Mouse (Mus musculus) embryonic facial prominence, embryonic 10.5 days (tissue): Measurements from ENCODE around the gene Abcc3. TPM values are rescaled to one million over a fixed set of nuclear protein-coding genes. Genes with fewer than 3 reads are reported as not detected.

ENCODE experiments used
- DNase-seq: peaks from one replicate; pipeline ENCODE4 v3.0.0-alpha.2; 2017; ENCODE audit warnings: low spot score
- H3K27ac ChIP-seq: fragments of 300-500 bp; sonication (generic); replicated peaks from 2 replicates; pipeline ENCODE4 v1.5.1; 2016; ENCODE audit warnings: mild to moderate bottlenecking
- H3K27me3 ChIP-seq: fragments of 300-500 bp; sonication (generic); replicated peaks from 2 replicates; pipeline ENCODE4 v1.6.1; 2016; ENCODE audit warnings: low read depth, mild to moderate bottlenecking; ENCODE audit not compliant: poor library complexity, severe bottlenecking
- H3K36me3 ChIP-seq: fragments of 300-500 bp; sonication (generic); replicated peaks from 2 replicates; pipeline ENCODE4 v1.6.1; 2016; ENCODE audit warnings: mild to moderate bottlenecking, moderate library complexity
- H3K4me1 ChIP-seq: fragments of 300-500 bp; sonication (generic); 2 replicates; pipeline ENCODE4 v1.6.1; 2016
- H3K4me3 ChIP-seq: fragments of 300-500 bp; sonication (generic); 2 replicates; pipeline ENCODE4 v1.5.1; 2016; ENCODE audit warnings: mild to moderate bottlenecking, moderate library complexity
- H3K9me3 ChIP-seq: fragments of 300-500 bp; sonication (generic); 2 replicates; pipeline ENCODE4 v1.6.1; 2016; ENCODE audit warnings: mild to moderate bottlenecking
- whole genome bisulfite sequencing: fragments of 180-500 bp; shearing (Covaris S2); methylation state at CpG from one replicate; pipeline ENCODE4 v1.1.7; 2016; 5-methylcytosine and 5-hydroxymethylcytosine counted together
- polyA plus RNA-seq: library from polyadenylated mRNA; unstranded; fragments of >200 nt; fragmentation: Nextera tagmentation; extraction: Ambion mirVana; gene quantifications from 2 replicates; pipeline ENCODE4 v1.2.1, GENCODE M21; 2016

The Abcc3 gene
- 0.23 and 0.24 TPM in 2 replicates for polyA plus RNA-seq

GRCm38 (mm10) chr11:94392672-94393109 is at the start of gene Abcc3:
Gene Abcc3 (minus strand): TSS chr11:94392997.
- Histone ChIP-seq H3K4me3 (peak within 1 kb of the TSS; percentile 50), H3K27me3 (peaks cover 47% of the 10 kb centered on the region), H3K4me1 (peaks cover 10% of the 10 kb centered on the region), H3K36me3 (no peaks in the 10 kb centered on the region), H3K27ac (0 out of 2 replicates have a peak within 1 kb of the TSS, but pooled peaks have one; percentile 24), H3K9me3 (no peaks in the 10 kb centered on the region)
- peak; percentile 36 for DNase-seq
- WGBS = 10% methylated on average over 20 of the region's 20 CpGs

GRCm38 (mm10) chr11:94441752-94442151 is 49.0 kb upstream of the Abcc3 start:
- 0 out of 2 replicates have a peak, but pooled peaks cover 22% of the 10 kb centered on the region for H3K27me3 ChIP-seq
- H3K9me3 ChIP-seq = no peaks in the 10 kb centered on the region
- 77% methylated on average over 9 of the region's 9 CpGs for WGBS
- peak overlapping the region; percentile 30; the same call in 1 of the 2 replicates for H3K27ac ChIP-seq
- H3K36me3 ChIP-seq = peaks cover 68% of the 10 kb centered on the region
- peaks cover 68% of the 10 kb centered on the region for H3K4me1 ChIP-seq
- H3K4me3 ChIP-seq = no peak overlapping the region
- no peak for DNase-seq

DNA sequence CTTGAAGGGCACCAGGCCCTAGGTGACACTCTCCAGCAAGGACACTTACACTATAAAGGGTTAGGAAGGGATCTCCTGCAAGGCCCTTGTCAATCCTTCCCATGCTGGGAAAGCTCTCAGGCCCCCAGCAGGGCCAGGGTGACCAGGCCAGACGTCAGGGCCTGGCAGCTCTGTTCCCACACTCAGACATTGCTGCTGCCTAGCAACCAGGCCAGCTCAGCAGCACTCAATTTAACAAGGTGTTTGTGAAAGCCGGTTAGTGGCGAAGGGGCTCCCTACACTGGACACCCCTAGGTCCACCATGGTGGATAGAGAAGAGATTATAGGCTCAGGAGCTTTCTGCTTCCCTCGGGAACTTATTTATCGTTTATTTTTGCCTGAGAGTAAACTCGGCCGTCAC is 48.3 kb upstream of the Abcc3 start:
- 0 out of 2 replicates have a peak, but pooled peaks cover 22% of the 10 kb centered on the region for H3K27me3 ChIP-seq
- no peak for DNase-seq
- 53% methylated on average over 7 of the region's 7 CpGs for WGBS
- H3K27ac ChIP-seq = peak overlapping the region; percentile 30; the same call in 1 of the 2 replicates
- peaks cover 74% of the 10 kb centered on the region for H3K36me3 ChIP-seq
- H3K9me3 ChIP-seq = no peaks in the 10 kb centered on the region
- H3K4me3 ChIP-seq = no peak overlapping the region
- peaks cover 68% of the 10 kb centered on the region for H3K4me1 ChIP-seq

DNA sequence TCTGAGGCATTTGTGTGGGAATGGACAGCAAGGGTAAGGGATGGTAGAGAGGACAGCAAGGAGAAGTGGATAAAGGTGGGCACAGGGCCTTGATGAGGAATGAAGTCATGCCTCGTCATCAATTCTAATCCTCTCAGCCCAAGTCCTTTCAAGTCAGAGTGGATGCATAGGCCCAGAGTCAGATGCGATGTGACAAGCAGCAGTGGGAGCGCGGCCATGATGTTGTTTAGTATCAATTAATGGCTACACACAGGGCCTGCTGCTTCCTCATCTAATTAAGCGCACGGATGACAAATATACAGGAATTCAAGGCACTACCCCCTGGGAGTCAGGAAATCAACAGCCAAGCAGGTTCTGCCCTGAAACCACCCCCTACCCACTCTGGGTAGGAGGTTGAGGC is 47.6 kb upstream of the Abcc3 start:
- 82% methylated on average over 6 of the region's 6 CpGs for WGBS
- H3K9me3 ChIP-seq = no peaks in the 10 kb centered on the region
- H3K36me3 ChIP-seq = peaks cover 74% of the 10 kb centered on the region
- no peak overlapping the region for H3K27ac ChIP-seq
- no peak overlapping the region for H3K4me3 ChIP-seq
- peaks cover 61% of the 10 kb centered on the region for H3K4me1 ChIP-seq
- no peak for DNase-seq
- peaks cover 21% of the 10 kb centered on the region; the same call in 1 of the 2 replicates for H3K27me3 ChIP-seq

DNA sequence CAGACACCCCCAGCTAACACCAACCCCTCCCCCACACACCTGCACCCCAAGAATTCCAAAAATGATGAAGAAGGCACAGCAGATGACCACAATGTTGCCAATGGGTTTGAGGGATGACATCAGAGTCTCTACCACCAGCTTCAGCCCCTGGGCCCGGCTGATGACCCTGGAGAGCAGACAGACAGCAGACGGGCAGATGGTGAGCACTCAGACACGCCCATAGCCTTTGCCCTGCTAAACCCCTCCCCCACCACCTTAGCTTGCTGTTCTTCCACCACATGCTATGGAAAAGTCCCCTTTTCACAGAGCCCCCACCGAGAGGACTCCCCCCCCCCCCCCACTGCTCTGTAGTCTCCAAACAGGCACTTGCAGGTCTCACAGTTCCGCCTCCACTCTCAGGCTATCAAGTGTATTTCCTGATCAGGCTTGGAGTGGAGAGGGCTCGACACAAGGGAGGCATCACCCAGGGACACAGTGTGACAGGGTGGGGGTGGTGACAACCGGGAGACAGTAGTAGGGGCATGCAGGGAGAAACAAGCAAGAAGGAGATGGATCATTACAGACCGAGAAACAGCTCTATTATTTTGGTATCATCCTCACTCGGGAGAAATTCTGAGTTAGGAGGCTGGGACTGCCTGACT is 36.3 kb upstream of the Abcc3 start:
- WGBS = 31% methylated on average over 9 of the region's 9 CpGs
- H3K9me3 ChIP-seq = no peaks in the 10 kb centered on the region
- H3K27me3 ChIP-seq = peaks cover 41% of the 10 kb centered on the region
- H3K36me3 ChIP-seq = peaks cover 78% of the 10 kb centered on the region
- H3K4me1 ChIP-seq = peaks cover 57% of the 10 kb centered on the region
- 0 out of 2 replicates have a peak overlapping the region, but pooled peaks have one; percentile 17 for H3K4me3 ChIP-seq
- peak; percentile 42 for DNase-seq
- peak overlapping the region; percentile 77 for H3K27ac ChIP-seq

GRCm38 (mm10) chr11:94428091-94428835 is 35.5 kb upstream of the Abcc3 start:
- Histone ChIP-seq H3K4me1 (peaks cover 56% of the 10 kb centered on the region), H3K4me3 (peak overlapping the region; percentile 4; the same call in 1 of the 2 replicates), H3K27ac (peak overlapping the region; percentile 77), H3K36me3 (peaks cover 78% of the 10 kb centered on the region), H3K9me3 (no peaks in the 10 kb centered on the region), H3K27me3 (peaks cover 41% of the 10 kb centered on the region)
- WGBS = 42% methylated on average over 4 of the region's 4 CpGs
- DNase-seq = peak; percentile 73

DNA sequence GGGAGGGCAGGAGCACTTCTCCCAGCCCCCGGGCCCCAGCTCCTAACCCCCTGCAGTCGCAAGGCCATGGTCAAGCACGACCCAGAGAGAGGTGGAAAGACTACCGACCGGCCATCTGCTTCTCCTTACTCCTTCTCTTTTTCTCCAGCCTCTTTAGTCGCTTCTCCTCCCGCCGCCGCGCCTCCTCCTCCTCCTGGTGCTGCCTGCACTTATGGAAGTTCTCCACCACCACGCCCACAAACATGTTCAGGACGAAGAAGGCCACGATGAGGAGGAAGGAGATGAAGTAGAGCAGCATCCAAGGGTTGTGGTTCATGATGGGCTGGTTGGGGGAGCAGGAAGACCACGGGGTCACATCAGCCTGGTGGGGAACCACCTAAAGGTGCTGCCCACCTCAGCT is 32.9 kb upstream of the Abcc3 start:
- Histone ChIP-seq H3K4me1 (peaks cover 67% of the 10 kb centered on the region), H3K27ac (no peak overlapping the region), H3K9me3 (no peaks in the 10 kb centered on the region), H3K27me3 (peaks cover 21% of the 10 kb centered on the region; the same call in 1 of the 2 replicates), H3K4me3 (no peak overlapping the region), H3K36me3 (peaks cover 53% of the 10 kb centered on the region)
- no peak for DNase-seq
- WGBS = 63% methylated on average over 14 of the region's 14 CpGs

- Histone ChIP-seq H3K4me1 (peaks cover 63% of the 10 kb centered on the region), H3K27me3 (peaks cover 18% of the 10 kb centered on the region; the same call in 1 of the 2 replicates), H3K36me3 (peaks cover 48% of the 10 kb centered on the region), H3K9me3 (no peaks in the 10 kb centered on the region), H3K27ac (no peak overlapping the region), H3K4me3 (no peak overlapping the region)
- WGBS = 42% methylated on average over 5 of the region's 5 CpGs
- DNase-seq = no peak
These were observed 32.4 kb upstream of the Abcc3 start for GRCm38 (mm10) chr11:94425215-94425614.

DNA sequence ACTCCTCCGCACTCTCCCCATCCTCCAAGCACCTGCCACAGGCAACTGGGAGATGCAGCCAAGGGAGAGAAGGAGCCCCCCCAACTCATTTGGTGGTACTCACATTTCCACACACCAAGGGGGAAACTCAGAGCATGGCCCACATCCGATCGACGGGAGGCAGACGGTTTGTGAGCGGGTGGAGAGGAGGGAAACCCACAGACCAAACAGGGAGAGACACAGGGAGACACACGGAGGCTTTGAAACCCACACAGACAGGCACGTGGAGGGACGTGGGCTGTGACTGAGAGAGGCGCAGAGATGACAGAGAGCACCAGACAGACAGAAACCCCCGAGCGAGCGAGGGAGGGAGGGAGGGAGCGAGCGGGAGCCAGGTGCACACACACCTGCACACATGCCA is 31.6 kb upstream of the Abcc3 start:
- Histone ChIP-seq H3K36me3 (peaks cover 40% of the 10 kb centered on the region), H3K9me3 (no peaks in the 10 kb centered on the region), H3K4me3 (no peak overlapping the region), H3K4me1 (peaks cover 60% of the 10 kb centered on the region), H3K27ac (no peak overlapping the region), H3K27me3 (peaks cover 18% of the 10 kb centered on the region; the same call in 1 of the 2 replicates)
- WGBS = 46% methylated on average over 15 of the region's 15 CpGs
- DNase-seq = no peak

- H3K27ac ChIP-seq = no peak overlapping the region
- WGBS = 65% methylated on average over 5 of the region's 5 CpGs
- no peak overlapping the region for H3K4me3 ChIP-seq
- peaks cover 59% of the 10 kb centered on the region for H3K4me1 ChIP-seq
- peaks cover 22% of the 10 kb centered on the region; the same call in 1 of the 2 replicates for H3K27me3 ChIP-seq
- H3K9me3 ChIP-seq = no peaks in the 10 kb centered on the region
- DNase-seq = no peak
- H3K36me3 ChIP-seq = peaks cover 43% of the 10 kb centered on the region
These were observed 31.1 kb upstream of the Abcc3 start for GRCm38 (mm10) chr11:94423855-94424254.

- peaks cover 34% of the 10 kb centered on the region for H3K27me3 ChIP-seq
- peak overlapping the region; percentile 55 for H3K27ac ChIP-seq
- no peak overlapping the region for H3K4me3 ChIP-seq
- no peak for DNase-seq
- H3K36me3 ChIP-seq = peaks cover 58% of the 10 kb centered on the region
- H3K9me3 ChIP-seq = no peaks in the 10 kb centered on the region
- WGBS = 66% methylated on average over 6 of the region's 6 CpGs
- H3K4me1 ChIP-seq = peaks cover 47% of the 10 kb centered on the region
These were observed 28.2 kb upstream of the Abcc3 start for GRCm38 (mm10) chr11:94420991-94421390.

DNA sequence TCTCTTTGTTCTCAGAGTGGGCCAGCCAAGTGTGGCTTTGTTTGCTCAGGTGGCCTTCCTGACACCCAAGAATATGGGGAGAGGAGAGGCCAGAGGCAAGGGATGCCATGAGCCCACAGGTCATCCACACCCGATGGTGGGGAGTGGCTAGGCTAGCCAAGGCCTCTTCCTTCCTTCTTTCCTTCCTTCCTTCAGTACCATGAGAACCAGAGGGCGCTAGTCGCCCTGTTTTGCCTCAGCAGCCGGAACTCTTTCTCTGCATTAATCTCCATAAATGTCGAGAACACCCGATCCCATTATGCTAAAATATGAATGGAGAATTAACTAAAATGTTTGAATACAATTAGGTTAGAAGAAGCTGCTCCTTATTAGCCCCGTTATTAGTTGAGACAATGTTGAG is 27.5 kb upstream of the Abcc3 start:
- Histone ChIP-seq H3K36me3 (peaks cover 58% of the 10 kb centered on the region), H3K9me3 (no peaks in the 10 kb centered on the region), H3K4me3 (no peak overlapping the region), H3K27ac (no peak overlapping the region), H3K4me1 (peaks cover 48% of the 10 kb centered on the region), H3K27me3 (peaks cover 34% of the 10 kb centered on the region)
- WGBS = 49% methylated on average over 7 of the region's 7 CpGs
- no peak for DNase-seq
